Mouse (Mus musculus): Measurements from ENCODE around the gene Skp1a. TPM values are rescaled to one million over a fixed set of nuclear protein-coding genes. Genes with fewer than 3 reads are reported as not detected.
A peak's percentile ranks its signal among the peaks of the same experiment; 100 is the strongest.

Skp1a gene
- polyA plus RNA-seq, 1 experiment from 2014 or later: 512 TPM

- no peak overlapping the region for H3K27ac ChIP-seq
- peaks cover 8% of the 10 kb centered on the region; the same call in 1 of the 2 replicates for H3K4me1 ChIP-seq (replicated peaks)
- H3K9ac ChIP-seq: no peak overlapping the region
- H3K36me3 ChIP-seq: no peaks in the 10 kb centered on the region
- no peak overlapping the region for H3K4me2 ChIP-seq
- H3K9me3 ChIP-seq (replicated peaks): no peaks in the 10 kb centered on the region
- H3K27me3 ChIP-seq: no peaks in the 10 kb centered on the region
- no peak for ATAC-seq (replicated peaks; ENCODE audit: insufficient number of reproducible peaks, insufficient read depth, low FRiP score, low read depth)
- WGBS: 90% methylated on average over 3 of the region's 3 CpGs
- no peak overlapping the region for H3K4me3 ChIP-seq
Observed at GRCm38 (mm10) chr11:52257376-52257775, 25.6 kb downstream of the Skp1a start.

- 73% methylated on average over 5 of the region's 5 CpGs for WGBS
- no peaks in the 10 kb centered on the region for H3K9me3 ChIP-seq (replicated peaks)
- no peak for ATAC-seq (replicated peaks; ENCODE audit: insufficient number of reproducible peaks, insufficient read depth, low FRiP score, low read depth)
Observed at GRCm38 (mm10) chr11:52258711-52259110, 26.9 kb downstream of the Skp1a start.

GRCm38 (mm10) chr11:52260878-52261277 is 29.1 kb downstream of the Skp1a start:
- H3K27me3 ChIP-seq: no peaks in the 10 kb centered on the region
- H3K27ac ChIP-seq: no peak overlapping the region
- 81% methylated on average over 4 of the region's 4 CpGs for WGBS
- H3K9me3 ChIP-seq (replicated peaks): no peaks in the 10 kb centered on the region
- no peak overlapping the region for H3K4me2 ChIP-seq
- no peaks in the 10 kb centered on the region for H3K36me3 ChIP-seq
- ATAC-seq (replicated peaks; ENCODE audit: insufficient number of reproducible peaks, insufficient read depth, low FRiP score, low read depth): no peak
- no peak overlapping the region for H3K4me3 ChIP-seq
- H3K4me1 ChIP-seq (replicated peaks): peaks cover 12% of the 10 kb centered on the region
- no peak overlapping the region for H3K9ac ChIP-seq

More at GRCm38 (mm10) chr11:52258711-52259110, 26.9 kb downstream of the Skp1a start:
- no peak overlapping the region for H3K27ac ChIP-seq
- H3K4me3 ChIP-seq: no peak overlapping the region
- H3K9ac ChIP-seq: no peak overlapping the region
- no peaks in the 10 kb centered on the region for H3K27me3 ChIP-seq
- peaks cover 7% of the 10 kb centered on the region; the same call in 1 of the 2 replicates for H3K4me1 ChIP-seq (replicated peaks)
- no peak overlapping the region for H3K4me2 ChIP-seq
- H3K36me3 ChIP-seq: no peaks in the 10 kb centered on the region

GRCm38 (mm10) chr11:52261937-52262336 is 30.1 kb downstream of the Skp1a start:
- H3K27ac ChIP-seq: no peak overlapping the region
- H3K9me3 ChIP-seq (replicated peaks): no peaks in the 10 kb centered on the region
- no peak for ATAC-seq (replicated peaks; ENCODE audit: insufficient number of reproducible peaks, insufficient read depth, low FRiP score, low read depth)
- no peaks in the 10 kb centered on the region for H3K27me3 ChIP-seq
- WGBS: 38% methylated on average over 5 of the region's 5 CpGs
- H3K36me3 ChIP-seq: no peaks in the 10 kb centered on the region
- H3K4me1 ChIP-seq (replicated peaks): peaks cover 21% of the 10 kb centered on the region
- no peak overlapping the region for H3K4me2 ChIP-seq
- no peak overlapping the region for H3K4me3 ChIP-seq
- H3K9ac ChIP-seq: no peak overlapping the region

- H3K36me3 ChIP-seq: no peaks in the 10 kb centered on the region
- H3K27me3 ChIP-seq: no peaks in the 10 kb centered on the region
- no peak overlapping the region for H3K27ac ChIP-seq
- H3K4me3 ChIP-seq: no peak overlapping the region
- WGBS: 86% methylated on average over 11 of the region's 11 CpGs
- ATAC-seq (replicated peaks; ENCODE audit: insufficient number of reproducible peaks, insufficient read depth, low FRiP score, low read depth): no peak
- H3K9me3 ChIP-seq (replicated peaks): no peaks in the 10 kb centered on the region
- no peak overlapping the region for H3K4me2 ChIP-seq
- no peak overlapping the region for H3K9ac ChIP-seq
- peaks cover 21% of the 10 kb centered on the region for H3K4me1 ChIP-seq (replicated peaks)
Observed at GRCm38 (mm10) chr11:52262338-52262737, 30.5 kb downstream of the Skp1a start.

GRCm38 (mm10) chr11:52264871-52265270 is 33.1 kb downstream of the Skp1a start:
- no peak overlapping the region for H3K4me3 ChIP-seq
- ATAC-seq (replicated peaks; ENCODE audit: insufficient number of reproducible peaks, insufficient read depth, low FRiP score, low read depth): no peak
- H3K9me3 ChIP-seq (replicated peaks): no peaks in the 10 kb centered on the region
- H3K4me2 ChIP-seq: no peak overlapping the region
- no peaks in the 10 kb centered on the region for H3K27me3 ChIP-seq
- H3K36me3 ChIP-seq: no peaks in the 10 kb centered on the region
- no peak overlapping the region for H3K27ac ChIP-seq
- peaks cover 42% of the 10 kb centered on the region for H3K4me1 ChIP-seq (replicated peaks)
- 85% methylated on average over 7 of the region's 7 CpGs for WGBS
- no peak overlapping the region for H3K9ac ChIP-seq

- H3K9ac ChIP-seq: no peak overlapping the region
- peak overlapping the region; percentile 16 for H3K4me2 ChIP-seq
- no peak for ATAC-seq (replicated peaks; ENCODE audit: insufficient number of reproducible peaks, insufficient read depth, low FRiP score, low read depth)
- H3K36me3 ChIP-seq: no peaks in the 10 kb centered on the region
- H3K27me3 ChIP-seq: no peaks in the 10 kb centered on the region
- no peak overlapping the region for H3K4me3 ChIP-seq
- peak overlapping the region; percentile 29; the same call in 1 of the 2 replicates for H3K27ac ChIP-seq
- H3K4me1 ChIP-seq (replicated peaks): peaks cover 44% of the 10 kb centered on the region
- H3K9me3 ChIP-seq (replicated peaks): no peaks in the 10 kb centered on the region
- WGBS: 26% methylated on average over 12 of the region's 12 CpGs
Observed at GRCm38 (mm10) chr11:52265616-52266307, 34.0 kb downstream of the Skp1a start.

GRCm38 (mm10) chr11:52267271-52267670 is 35.5 kb downstream of the Skp1a start:
- WGBS: 85% methylated on average over 5 of the region's 5 CpGs

GRCm38 (mm10) chr11:52268104-52268835 is 36.5 kb downstream of the Skp1a start:
- Histone ChIP-seq H3K36me3 (no peaks in the 10 kb centered on the region), H3K27me3 (no peaks in the 10 kb centered on the region), H3K4me2 (no peak overlapping the region), H3K9ac (no peak overlapping the region), H3K27ac (peak overlapping the region; percentile 44), H3K4me1 (replicated peaks) (peaks cover 61% of the 10 kb centered on the region), H3K4me3 (no peak overlapping the region), H3K9me3 (replicated peaks) (no peaks in the 10 kb centered on the region)
- 48% methylated on average over 7 of the region's 7 CpGs for WGBS
- ATAC-seq (replicated peaks; ENCODE audit: insufficient number of reproducible peaks, insufficient read depth, low FRiP score, low read depth): no peak

More at GRCm38 (mm10) chr11:52267271-52267670, 35.5 kb downstream of the Skp1a start:
- no peak for ATAC-seq (replicated peaks; ENCODE audit: insufficient number of reproducible peaks, insufficient read depth, low FRiP score, low read depth)
- H3K27me3 ChIP-seq: no peaks in the 10 kb centered on the region
- peaks cover 51% of the 10 kb centered on the region for H3K4me1 ChIP-seq (replicated peaks)
- no peaks in the 10 kb centered on the region for H3K36me3 ChIP-seq
- H3K27ac ChIP-seq: no peak overlapping the region
- no peak overlapping the region for H3K4me3 ChIP-seq
- no peak overlapping the region for H3K9ac ChIP-seq
- H3K4me2 ChIP-seq: no peak overlapping the region
- no peaks in the 10 kb centered on the region for H3K9me3 ChIP-seq (replicated peaks)

GRCm38 (mm10) chr11:52269841-52270240 is 38.0 kb downstream of the Skp1a start:
- ATAC-seq (replicated peaks; ENCODE audit: insufficient number of reproducible peaks, insufficient read depth, low FRiP score, low read depth): no peak
- H3K4me2 ChIP-seq: no peak overlapping the region
- H3K4me3 ChIP-seq: no peak overlapping the region
- H3K9ac ChIP-seq: no peak overlapping the region
- no peaks in the 10 kb centered on the region for H3K36me3 ChIP-seq
- no peaks in the 10 kb centered on the region for H3K27me3 ChIP-seq
- WGBS: 72% methylated on average over 6 of the region's 6 CpGs
- no peak overlapping the region for H3K27ac ChIP-seq
- H3K4me1 ChIP-seq (replicated peaks): peaks cover 70% of the 10 kb centered on the region
- H3K9me3 ChIP-seq (replicated peaks): no peaks in the 10 kb centered on the region

GRCm38 (mm10) chr11:52271765-52272495 is 40.1 kb downstream of the Skp1a start:
- H3K4me1 ChIP-seq (replicated peaks): peaks cover 62% of the 10 kb centered on the region
- H3K27ac ChIP-seq: no peak overlapping the region
- WGBS: 76% methylated on average over 8 of the region's 8 CpGs
- no peak overlapping the region for H3K4me3 ChIP-seq
- no peaks in the 10 kb centered on the region for H3K36me3 ChIP-seq
- H3K9ac ChIP-seq: peak overlapping the region; percentile 28; the same call in 1 of the 2 replicates
- H3K27me3 ChIP-seq: no peaks in the 10 kb centered on the region
- no peak for ATAC-seq (replicated peaks; ENCODE audit: insufficient number of reproducible peaks, insufficient read depth, low FRiP score, low read depth)
- no peaks in the 10 kb centered on the region for H3K9me3 ChIP-seq (replicated peaks)
- no peak overlapping the region for H3K4me2 ChIP-seq

Data from heart, embryonic 15.5 days (tissue).